Mouse (Mus musculus): ENCODE data around the gene Arhgef38. TPM values are rescaled to one million over a fixed set of nuclear protein-coding genes. Genes with fewer than 3 reads are reported as not detected.

The Arhgef38 gene
- total and polyA plus RNA-seq, 2 experiments from 2014 or later = 0.06 to 0.22 TPM

DNA sequence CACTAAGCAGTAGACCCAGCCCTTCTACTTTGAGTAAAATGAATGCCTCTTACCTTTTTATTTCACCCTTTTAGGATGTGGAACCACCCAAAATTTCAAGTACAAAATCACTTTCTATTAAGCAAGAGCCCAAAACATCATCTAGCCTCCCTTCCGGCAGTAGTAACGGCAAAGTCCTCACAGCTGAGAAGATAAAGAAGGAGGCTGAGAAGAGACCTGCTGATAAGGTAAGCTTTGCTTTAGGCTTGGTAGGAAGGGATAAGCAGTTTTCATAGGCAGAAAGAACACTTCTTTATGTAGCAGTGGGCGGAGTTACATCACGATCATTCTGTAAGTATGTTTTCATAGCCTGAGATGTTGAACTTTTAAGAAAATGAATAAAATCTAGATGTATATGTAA is 136.4 kb downstream of the Arhgef38 start:
- Histone ChIP-seq H3K27ac (ENCODE audit: low read depth, low read length) (no peak overlapping the region), H3K4me1 (ENCODE audit: insufficient read depth, low read length) (no peaks in the 10 kb centered on the region), H3K27me3 (ENCODE audit: insufficient read depth, low read length) (no peaks in the 10 kb centered on the region), H3K4me2 (ENCODE audit: low read depth, low read length, poor library complexity, severe bottlenecking) (no peak overlapping the region), H3K4me3 (ENCODE audit: low read depth, low read length) (no peak overlapping the region), H3K9me3 (ENCODE audit: low read length) (no peaks in the 10 kb centered on the region), H3K9ac (replicated peaks; ENCODE audit: low read length, poor library complexity, severe bottlenecking) (no peak overlapping the region), H3K36me3 (ENCODE audit: insufficient read depth, low read length) (peaks cover 22% of the 10 kb centered on the region)
- ATAC-seq (ENCODE audit: low FRiP score) (no peak), DNase-seq (ENCODE audit: low spot score) (no peak)
- TF ChIP-seq CTCF (IDR thresholded peaks at IDR 0.05) = no peak
- 95% methylated on average over 4 of the region's 4 CpGs for WGBS

DNA sequence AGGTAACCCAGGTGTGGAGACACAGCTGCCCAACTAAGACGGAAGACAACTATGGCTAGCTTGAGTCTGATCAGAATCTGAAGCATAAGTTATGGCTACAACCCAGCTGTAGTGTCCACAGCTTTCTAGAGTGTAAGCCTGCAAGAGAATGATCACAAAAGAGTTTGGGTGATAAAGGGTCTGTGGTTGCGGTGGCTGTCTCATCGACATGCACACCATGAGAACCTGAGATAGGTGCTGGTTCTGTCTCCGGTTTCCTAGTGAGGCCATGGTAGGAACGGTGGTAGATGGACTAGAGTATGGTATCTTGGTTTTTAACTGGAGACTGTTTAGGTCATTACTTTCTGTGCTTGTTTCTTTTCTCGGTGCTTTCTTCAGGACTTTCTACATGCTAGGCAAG is 136.8 kb downstream of the Arhgef38 start:
- TF ChIP-seq CTCF (IDR thresholded peaks at IDR 0.05) = no peak
- Histone ChIP-seq H3K9ac (replicated peaks; ENCODE audit: low read length, poor library complexity, severe bottlenecking) (no peak overlapping the region), H3K9me3 (ENCODE audit: low read length) (no peaks in the 10 kb centered on the region), H3K27ac (ENCODE audit: low read depth, low read length) (no peak overlapping the region), H3K36me3 (ENCODE audit: insufficient read depth, low read length) (peaks cover 22% of the 10 kb centered on the region), H3K4me2 (ENCODE audit: low read depth, low read length, poor library complexity, severe bottlenecking) (no peak overlapping the region), H3K27me3 (ENCODE audit: insufficient read depth, low read length) (no peaks in the 10 kb centered on the region), H3K4me3 (ENCODE audit: low read depth, low read length) (no peak overlapping the region), H3K4me1 (ENCODE audit: insufficient read depth, low read length) (no peaks in the 10 kb centered on the region)
- WGBS = 98% methylated on average over 6 of the region's 6 CpGs
- DNase-seq (ENCODE audit: low spot score) (no peak), ATAC-seq (ENCODE audit: low FRiP score) (no peak)

DNA sequence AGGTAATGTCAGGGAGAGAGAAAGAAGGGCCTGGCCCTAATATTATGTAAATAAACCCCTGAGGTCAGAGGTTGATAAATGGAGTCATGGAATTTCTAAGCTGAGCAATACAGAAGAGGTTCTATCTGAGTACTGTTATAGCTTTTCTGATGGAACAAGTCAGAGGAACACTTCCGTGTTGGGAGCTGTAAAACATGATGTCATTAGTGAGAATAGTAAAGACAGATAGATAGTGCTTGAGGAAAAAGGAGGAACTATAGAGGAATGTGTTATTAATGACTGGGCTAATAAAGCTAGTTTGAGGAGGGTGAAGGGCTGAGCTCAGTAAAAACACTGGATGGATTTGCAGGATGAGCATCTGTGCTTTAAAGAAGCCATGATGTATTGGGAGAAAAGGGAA is 140.4 kb downstream of the Arhgef38 start:
- H3K9me3 ChIP-seq (ENCODE audit: low read length) = no peaks in the 10 kb centered on the region
- no peak overlapping the region for H3K4me2 ChIP-seq (ENCODE audit: low read depth, low read length, poor library complexity, severe bottlenecking)
- no peak overlapping the region for H3K4me3 ChIP-seq (ENCODE audit: low read depth, low read length)
- TF ChIP-seq CTCF (IDR thresholded peaks at IDR 0.05) = no peak
- no peak for ATAC-seq (ENCODE audit: low FRiP score)
- no peak overlapping the region for H3K9ac ChIP-seq (replicated peaks; ENCODE audit: low read length, poor library complexity, severe bottlenecking)
- DNase-seq (ENCODE audit: low spot score) = no peak
- peaks cover 7% of the 10 kb centered on the region; the same call in 1 of the 2 replicates for H3K4me1 ChIP-seq (ENCODE audit: insufficient read depth, low read length)
- peaks cover 14% of the 10 kb centered on the region for H3K36me3 ChIP-seq (ENCODE audit: insufficient read depth, low read length)
- H3K27me3 ChIP-seq (ENCODE audit: insufficient read depth, low read length) = no peaks in the 10 kb centered on the region
- WGBS = 79% methylated on average over 1 of the region's 1 CpGs
- no peak overlapping the region for H3K27ac ChIP-seq (ENCODE audit: low read depth, low read length)

DNA sequence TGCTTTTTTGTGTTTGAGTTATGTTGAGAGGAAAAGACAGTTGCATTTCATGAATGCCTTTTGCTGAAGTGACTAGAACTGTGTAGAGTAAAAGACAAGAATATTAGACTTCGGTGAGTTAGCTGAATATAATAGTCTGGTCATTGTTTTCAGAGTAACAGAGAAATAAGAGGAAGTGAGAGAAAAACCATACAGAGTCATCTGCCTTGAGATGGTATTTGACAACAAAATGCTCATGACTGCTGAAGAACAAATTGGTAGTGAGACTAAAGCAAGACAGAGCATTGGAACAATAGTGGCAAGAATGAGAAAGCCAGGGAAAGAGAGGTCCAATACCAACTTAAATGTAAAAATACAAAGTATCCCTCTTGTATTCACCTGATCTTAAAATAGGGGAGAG is 141.8 kb downstream of the Arhgef38 start:
- 90% methylated on average over 1 of the region's 1 CpGs for WGBS
- Histone ChIP-seq H3K27me3 (ENCODE audit: insufficient read depth, low read length) (no peaks in the 10 kb centered on the region), H3K4me3 (ENCODE audit: low read depth, low read length) (peak overlapping the region; percentile 99; the same call in 1 of the 2 replicates), H3K27ac (ENCODE audit: low read depth, low read length) (no peak overlapping the region), H3K4me1 (ENCODE audit: insufficient read depth, low read length) (peaks cover 7% of the 10 kb centered on the region; the same call in 1 of the 2 replicates), H3K4me2 (ENCODE audit: low read depth, low read length, poor library complexity, severe bottlenecking) (peak overlapping the region; percentile 56), H3K36me3 (ENCODE audit: insufficient read depth, low read length) (peaks cover 3% of the 10 kb centered on the region), H3K9ac (replicated peaks; ENCODE audit: low read length, poor library complexity, severe bottlenecking) (no peak overlapping the region), H3K9me3 (ENCODE audit: low read length) (no peaks in the 10 kb centered on the region)
- no peak for ATAC-seq (ENCODE audit: low FRiP score)
- no peak for TF ChIP-seq CTCF (IDR thresholded peaks at IDR 0.05)
- DNase-seq (ENCODE audit: low spot score) = no peak

- TF ChIP-seq CTCF (IDR thresholded peaks at IDR 0.05) = no peak
- Histone ChIP-seq H3K4me3 (ENCODE audit: low read depth, low read length) (peak overlapping the region; percentile 99), H3K4me1 (ENCODE audit: insufficient read depth, low read length) (peaks cover 7% of the 10 kb centered on the region; the same call in 1 of the 2 replicates), H3K9me3 (ENCODE audit: low read length) (no peaks in the 10 kb centered on the region), H3K27ac (ENCODE audit: low read depth, low read length) (peak overlapping the region; percentile 94), H3K36me3 (ENCODE audit: insufficient read depth, low read length) (no peaks in the 10 kb centered on the region; the same call in 1 of the 2 replicates), H3K4me2 (ENCODE audit: low read depth, low read length, poor library complexity, severe bottlenecking) (peak overlapping the region; percentile 56), H3K9ac (replicated peaks; ENCODE audit: low read length, poor library complexity, severe bottlenecking) (peak overlapping the region; percentile 90), H3K27me3 (ENCODE audit: insufficient read depth, low read length) (no peaks in the 10 kb centered on the region)
- DNase-seq (ENCODE audit: low spot score) = no peak
- no peak for ATAC-seq (ENCODE audit: low FRiP score)
- WGBS = under 1% methylated on average over 7 of the region's 7 CpGs
These were observed 142.4 kb downstream of the Arhgef38 start for GRCm38 (mm10) chr3:133092274-133092853.

GRCm38 (mm10) chr3:133091664-133092273 is 143.0 kb downstream of the Arhgef38 start, which contains the start of the genes Ints12 and Gstcd:
TSS of gene Ints12 (plus strand) at chr3:133091840.
TSS of gene Gstcd (minus strand) at chr3:133092033.
- WGBS = under 1% methylated on average over 52 of the region's 53 CpGs
- ATAC-seq (ENCODE audit: low FRiP score) = peak; percentile 99
- no peak for TF ChIP-seq CTCF (IDR thresholded peaks at IDR 0.05)

More at GRCm38 (mm10) chr3:133091664-133092273, 143.0 kb downstream of the Arhgef38 start, which contains the start of the genes Ints12 and Gstcd:
- H3K4me2 ChIP-seq (ENCODE audit: low read depth, low read length, poor library complexity, severe bottlenecking) = peak within 1 kb of the TSS; percentile 79
- DNase-seq (ENCODE audit: low spot score) = peak; percentile 98
- peak within 1 kb of the TSS; percentile 99 for H3K4me3 ChIP-seq (ENCODE audit: low read depth, low read length)
- no peaks in the 10 kb centered on the region for H3K9me3 ChIP-seq (ENCODE audit: low read length)
- no peaks in the 10 kb centered on the region for H3K27me3 ChIP-seq (ENCODE audit: insufficient read depth, low read length)
- H3K9ac ChIP-seq (replicated peaks; ENCODE audit: low read length, poor library complexity, severe bottlenecking) = peak within 1 kb of the TSS; percentile 90
- peaks cover 7% of the 10 kb centered on the region; the same call in 1 of the 2 replicates for H3K4me1 ChIP-seq (ENCODE audit: insufficient read depth, low read length)
- H3K36me3 ChIP-seq (ENCODE audit: insufficient read depth, low read length) = no peaks in the 10 kb centered on the region
- H3K27ac ChIP-seq (ENCODE audit: low read depth, low read length) = peak within 1 kb of the TSS; percentile 94
